Mouse (Mus musculus) NIH3T3 (cell line): ENCODE results near the gene Cyp3a13.
"Not testable (repeated sequence)": the region's sequence is repeated elsewhere in the genome, so short reads cannot be mapped to it uniquely, and the experiment has no call there.

Experiments used
- DNase-seq: peaks from one replicate; pipeline ENCODE4 v3.0.0-alpha.2; 2012; ENCODE audit warnings: low read depth

The Cyp3a13 gene

GRCm38 (mm10) chr5:137921532-137921931 is at the start of gene Cyp3a13:
Gene Cyp3a13, minus strand, starts transcription at chr5:137921619.
- DNase-seq, result peak; percentile 44

- DNase-seq, result no peak
These were observed 45.1 kb upstream of the Cyp3a13 start for GRCm38 (mm10) chr5:137966492-137966891.

- no peak for DNase-seq
These were observed 41.5 kb upstream of the Cyp3a13 start, which contains the start of gene Gjc3 for GRCm38 (mm10) chr5:137962945-137963344. Gene Gjc3, minus strand, starts transcription at chr5:137963098.

GRCm38 (mm10) chr5:137956404-137956803 is 35.0 kb upstream of the Cyp3a13 start:
- DNase-seq, result no peak

- DNase-seq, result peak; percentile 10
These were observed 29.8 kb upstream of the Cyp3a13 start for GRCm38 (mm10) chr5:137951218-137951617.

GRCm38 (mm10) chr5:137947303-137947702 is 25.9 kb upstream of the Cyp3a13 start:
- no peak for DNase-seq

- DNase-seq, result no peak
These were observed 21.7 kb upstream of the Cyp3a13 start for GRCm38 (mm10) chr5:137943133-137943532.

GRCm38 (mm10) chr5:137940948-137941347 is 19.5 kb upstream of the Cyp3a13 start:
- no peak for DNase-seq

- peak; percentile 20 for DNase-seq
These were observed 15.8 kb upstream of the Cyp3a13 start for GRCm38 (mm10) chr5:137937238-137937637.

- DNase-seq, result no peak
These were observed 15.1 kb upstream of the Cyp3a13 start for GRCm38 (mm10) chr5:137936486-137936885.

- DNase-seq, result not testable (repeated sequence)
These were observed 12.5 kb upstream of the Cyp3a13 start for GRCm38 (mm10) chr5:137933934-137934333.

GRCm38 (mm10) chr5:137928439-137928838 is 7.0 kb upstream of the Cyp3a13 start:
- no peak for DNase-seq

GRCm38 (mm10) chr5:137922171-137922570 is 752 bp upstream of the Cyp3a13 start:
- no peak for DNase-seq

- no peak for DNase-seq
These were observed 5.9 kb downstream of the Cyp3a13 start for GRCm38 (mm10) chr5:137915550-137915949.

GRCm38 (mm10) chr5:137914508-137914907 is 6.9 kb downstream of the Cyp3a13 start:
- DNase-seq, result peak; percentile 8

- no peak for DNase-seq
These were observed 11.7 kb downstream of the Cyp3a13 start for GRCm38 (mm10) chr5:137909564-137910262.

- no peak for DNase-seq
These were observed 23.6 kb downstream of the Cyp3a13 start for GRCm38 (mm10) chr5:137897812-137898211.

- no peak for DNase-seq
These were observed 28.5 kb downstream of the Cyp3a13 start for GRCm38 (mm10) chr5:137892954-137893353.

- peak; percentile 8 for DNase-seq
These were observed 33.8 kb downstream of the Cyp3a13 start for GRCm38 (mm10) chr5:137887666-137888065.

- peak; percentile 80 for DNase-seq
These were observed 35.5 kb downstream of the Cyp3a13 start for GRCm38 (mm10) chr5:137885894-137886293.

- no peak for DNase-seq
These were observed 38.1 kb downstream of the Cyp3a13 start for GRCm38 (mm10) chr5:137883345-137883744.

GRCm38 (mm10) chr5:137882922-137883321 is 38.5 kb downstream of the Cyp3a13 start:
- no peak for DNase-seq

- peak; percentile 39 for DNase-seq
These were observed 43.6 kb downstream of the Cyp3a13 start for GRCm38 (mm10) chr5:137877860-137878259.

GRCm38 (mm10) chr5:137875054-137875453 is 46.4 kb downstream of the Cyp3a13 start:
- DNase-seq, result no peak
